Mouse (Mus musculus): ENCODE data around the gene Ctnna2.

Gene Ctnna2

GRCm38 (mm10) chr6:77265163-77265562 is 714.3 kb downstream of the Ctnna2 start:
- no peak for DNase-seq (ENCODE audit: low spot score in 2 of 2)

DNA sequence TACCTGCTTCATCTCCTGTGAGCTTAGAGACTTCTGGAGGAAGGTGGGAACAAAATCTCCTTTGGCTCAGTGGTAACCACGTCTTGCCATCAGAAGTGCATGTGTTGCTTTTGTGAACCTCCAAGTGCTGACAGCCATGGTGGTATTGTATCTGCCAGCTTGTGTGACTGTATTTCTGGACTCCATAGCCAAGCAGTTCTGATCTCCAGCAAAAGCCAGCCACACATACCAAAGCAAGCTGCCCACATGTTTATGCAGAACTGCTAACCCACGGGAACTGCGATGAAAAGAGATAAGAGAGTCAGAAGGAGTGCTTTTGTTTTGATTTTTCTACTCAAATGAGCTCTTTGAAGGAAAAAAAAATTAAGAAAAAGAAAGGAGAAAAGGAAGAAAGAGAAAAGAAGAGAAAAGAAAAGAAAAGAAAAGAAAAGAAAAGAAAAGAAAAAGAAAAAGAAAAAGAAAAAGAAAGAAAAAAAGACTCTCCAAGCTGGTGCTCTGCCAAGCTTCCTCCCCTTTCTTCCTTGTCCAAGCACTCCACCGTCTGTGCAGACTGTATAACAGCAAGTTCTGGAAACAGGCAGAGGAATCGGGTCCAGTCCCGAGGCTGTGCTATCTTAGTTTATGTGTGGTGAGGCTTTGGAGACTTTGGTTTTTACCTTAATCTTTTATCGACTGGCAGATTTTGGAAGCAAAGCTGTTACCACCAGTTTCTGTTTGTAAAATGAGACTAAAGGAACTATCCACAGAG is 722.0 kb downstream of the Ctnna2 start:
- DNase-seq (ENCODE audit: low spot score in 2 of 2): no peak

DNA sequence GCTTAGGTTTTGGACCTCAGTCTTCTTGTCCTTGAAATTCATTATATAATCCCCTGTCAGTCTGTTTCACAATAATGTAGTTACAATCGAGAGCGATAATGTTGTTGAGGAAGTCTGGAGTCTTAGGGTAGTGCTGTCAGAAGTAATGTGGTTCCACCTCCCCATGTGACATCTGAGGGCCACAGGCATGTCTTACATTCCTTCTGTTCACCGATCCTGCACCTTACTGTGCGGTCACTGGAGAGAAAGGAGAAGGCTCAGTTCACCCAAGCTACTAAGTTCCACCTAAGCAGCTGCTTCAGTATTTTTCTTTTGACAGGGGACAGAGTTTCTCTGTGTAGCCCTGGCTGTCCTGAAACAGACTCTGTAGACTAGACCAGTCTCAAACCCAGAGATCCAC is 723.2 kb downstream of the Ctnna2 start:
- no peak for DNase-seq (ENCODE audit: low spot score in 2 of 2)

GRCm38 (mm10) chr6:77253480-77253879 is 726.0 kb downstream of the Ctnna2 start:
- no peak for DNase-seq (ENCODE audit: low spot score in 2 of 2)

DNA sequence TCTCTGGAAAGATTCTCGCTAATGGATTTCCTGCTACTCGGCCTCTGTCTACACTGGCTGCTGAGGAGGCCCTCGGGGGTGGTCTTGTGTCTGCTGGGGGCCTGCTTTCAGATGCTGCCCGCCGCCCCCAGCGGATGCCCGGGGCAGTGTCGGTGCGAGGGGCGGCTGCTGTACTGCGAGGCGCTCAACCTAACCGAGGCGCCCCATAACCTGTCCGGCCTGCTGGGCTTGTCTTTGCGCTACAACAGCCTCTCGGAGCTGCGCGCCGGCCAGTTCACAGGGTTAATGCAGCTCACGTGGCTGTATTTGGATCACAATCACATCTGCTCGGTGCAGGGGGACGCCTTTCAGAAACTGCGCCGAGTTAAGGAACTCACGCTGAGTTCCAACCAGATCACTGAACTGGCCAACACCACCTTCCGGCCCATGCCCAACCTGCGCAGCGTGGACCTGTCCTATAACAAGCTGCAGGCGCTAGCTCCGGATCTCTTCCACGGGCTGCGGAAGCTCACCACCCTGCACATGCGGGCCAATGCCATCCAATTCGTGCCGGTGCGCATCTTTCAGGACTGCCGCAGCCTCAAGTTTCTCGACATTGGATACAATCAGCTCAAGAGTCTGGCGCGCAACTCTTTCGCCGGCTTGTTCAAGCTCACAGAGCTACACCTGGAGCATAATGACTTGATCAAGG is 735.8 kb downstream of the Ctnna2 start:
- DNase-seq (ENCODE audit: low spot score in 2 of 2): no peak

DNA sequence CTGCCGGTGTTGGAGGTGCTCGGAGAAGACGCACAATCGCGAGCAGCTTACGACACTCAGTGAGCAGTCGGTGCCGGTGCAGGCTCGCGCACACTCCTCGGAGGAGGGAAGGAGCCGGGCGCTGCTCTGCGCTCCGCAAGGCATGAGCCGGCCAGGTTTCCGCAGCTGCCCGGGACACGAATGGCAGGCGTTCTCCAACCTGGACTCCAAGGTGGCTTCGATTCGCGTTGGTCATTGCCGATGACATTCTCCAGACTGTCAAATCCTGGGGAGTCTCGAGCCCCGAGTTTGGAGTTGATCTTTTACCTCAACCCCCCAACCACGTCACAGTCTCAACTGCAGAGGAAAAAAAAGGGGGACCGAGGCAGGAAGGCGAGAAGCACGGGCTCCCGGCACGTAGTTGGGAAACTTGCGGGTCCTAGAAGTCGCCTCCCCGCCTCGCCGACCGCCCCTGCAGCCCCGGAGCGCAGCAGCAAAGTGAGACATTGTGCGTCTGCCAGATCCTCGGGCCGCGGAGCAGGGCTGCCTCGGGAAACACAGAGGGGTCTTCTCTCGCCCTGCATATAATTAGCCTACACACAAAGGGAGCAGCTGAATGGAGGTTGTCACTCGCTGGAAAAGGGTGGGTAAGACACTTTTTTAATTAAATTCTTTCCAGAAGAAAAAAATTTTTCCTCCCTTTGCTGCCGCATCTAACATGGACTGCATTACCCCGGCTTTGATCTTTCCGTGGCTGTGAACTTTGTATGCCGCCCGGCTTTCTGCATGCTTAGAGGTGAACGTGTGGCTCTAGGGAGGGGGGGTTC is 736.7 kb downstream of the Ctnna2 start, which contains the start of gene Lrrtm1:
Gene Lrrtm1, plus strand, starts transcription at position 89 of the 806 bp plus-strand sequence.
- DNase-seq (ENCODE audit: low spot score in 2 of 2): peak; percentile 21 to 67

DNA sequence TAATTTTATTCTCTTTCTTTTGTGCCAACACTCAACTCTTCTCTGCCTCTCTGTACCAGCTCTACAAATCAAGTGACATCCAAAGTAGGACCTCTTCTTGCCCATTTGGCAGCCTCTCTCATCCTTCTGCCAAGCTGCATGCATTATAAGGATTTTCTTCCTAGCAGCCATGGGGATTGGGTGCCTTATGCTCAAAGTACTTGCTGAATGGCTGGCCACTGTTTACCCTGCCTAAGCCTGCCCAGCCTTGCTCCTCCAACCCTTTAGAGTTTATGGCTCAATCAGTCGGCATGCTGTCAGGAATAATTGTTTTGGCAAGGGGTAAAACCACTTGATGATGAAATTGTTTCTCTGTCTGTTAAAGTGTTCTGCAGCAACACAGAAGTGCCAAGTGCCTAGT is 739.1 kb downstream of the Ctnna2 start:
- DNase-seq (ENCODE audit: low spot score in 2 of 2): no peak

DNA sequence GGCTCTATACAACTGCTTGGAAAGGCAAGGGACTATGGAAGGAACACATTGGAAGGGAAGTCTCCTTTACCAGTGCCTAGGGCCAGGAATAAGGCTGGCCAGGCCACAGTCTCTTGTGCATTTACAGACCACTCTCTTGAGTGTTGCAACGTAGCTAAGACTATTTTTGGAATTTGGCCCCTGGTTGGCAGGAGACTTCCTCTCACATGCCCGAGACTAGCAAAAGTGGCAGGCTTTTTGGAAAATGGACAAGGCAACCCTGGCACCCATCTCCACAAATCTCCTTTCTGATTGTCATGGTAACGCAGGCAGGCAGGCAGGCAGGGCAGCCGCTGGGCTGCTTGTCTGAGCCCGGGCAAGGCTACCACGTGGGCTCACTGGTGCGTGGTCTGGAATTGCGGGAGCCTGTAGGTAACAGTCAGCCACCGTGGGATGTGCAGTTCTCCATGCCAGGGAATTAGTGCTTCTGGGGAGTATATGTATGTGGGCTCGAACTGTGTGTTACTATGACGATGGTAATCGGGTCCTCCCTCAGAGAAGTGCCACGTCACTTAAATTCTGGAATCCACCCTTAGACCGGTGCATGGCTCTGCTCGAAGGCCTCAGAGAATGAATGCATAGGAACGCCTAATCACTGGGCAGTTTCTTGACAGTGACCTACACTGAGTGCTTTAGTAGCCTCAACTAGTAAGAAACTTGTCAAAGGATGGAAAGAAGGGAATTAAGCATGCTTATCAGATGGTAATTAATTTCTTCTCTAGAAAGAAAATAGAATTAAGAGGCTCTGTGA is 756.5 kb downstream of the Ctnna2 start:
- DNase-seq (ENCODE audit: low spot score in 2 of 2): no peak

GRCm38 (mm10) chr6:77220776-77221175 is 758.7 kb downstream of the Ctnna2 start:
- DNase-seq (ENCODE audit: low spot score in 2 of 2): no peak

DNA sequence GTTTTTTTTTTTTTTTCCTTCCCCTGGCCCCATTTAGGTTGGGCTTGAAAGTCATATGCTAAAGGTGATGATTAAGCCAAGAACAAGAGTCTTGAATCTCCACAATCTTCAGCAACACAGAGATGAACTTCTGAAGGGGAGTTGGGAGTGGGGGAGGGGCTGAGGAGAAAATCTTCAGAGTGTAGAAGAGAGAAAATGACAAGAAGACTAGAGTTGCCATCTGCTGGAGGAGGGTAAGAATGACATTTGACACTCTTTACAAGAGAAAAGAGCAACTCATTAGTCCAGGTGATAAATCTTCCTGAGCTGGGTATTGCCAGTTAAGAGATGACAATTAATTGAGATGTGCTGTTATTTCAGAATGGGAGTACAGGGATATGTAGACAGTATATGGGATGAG is 760.6 kb downstream of the Ctnna2 start:
- DNase-seq (ENCODE audit: low spot score in 2 of 2): no peak

- DNase-seq (ENCODE audit: low spot score in 2 of 2): no peak
Measured at GRCm38 (mm10) chr6:77215322-77215721, 764.2 kb downstream of the Ctnna2 start.

GRCm38 (mm10) chr6:77213757-77214409 is 765.6 kb downstream of the Ctnna2 start:
- no peak for DNase-seq (ENCODE audit: low spot score in 2 of 2)

DNA sequence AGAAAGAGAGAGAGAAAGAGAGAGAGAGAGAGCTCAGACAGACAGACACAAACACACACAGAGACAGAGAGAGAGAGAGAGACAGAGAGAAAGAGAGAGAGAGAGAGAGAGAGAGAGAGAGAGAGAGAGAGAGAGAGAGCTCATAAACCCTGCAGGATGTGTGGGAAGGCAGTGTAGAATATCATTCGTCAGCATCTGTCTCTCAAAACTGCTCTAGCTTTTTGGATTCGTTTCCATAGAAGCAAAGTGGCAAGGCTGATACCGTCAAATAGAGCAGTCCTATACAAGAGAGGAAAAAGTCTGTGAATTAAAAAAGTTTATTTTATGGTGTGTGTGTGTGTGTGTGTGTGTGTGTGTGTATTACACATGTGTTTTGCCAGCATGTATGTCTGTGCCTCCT is 769.6 kb downstream of the Ctnna2 start:
- DNase-seq (ENCODE audit: low spot score in 2 of 2): no peak

DNA sequence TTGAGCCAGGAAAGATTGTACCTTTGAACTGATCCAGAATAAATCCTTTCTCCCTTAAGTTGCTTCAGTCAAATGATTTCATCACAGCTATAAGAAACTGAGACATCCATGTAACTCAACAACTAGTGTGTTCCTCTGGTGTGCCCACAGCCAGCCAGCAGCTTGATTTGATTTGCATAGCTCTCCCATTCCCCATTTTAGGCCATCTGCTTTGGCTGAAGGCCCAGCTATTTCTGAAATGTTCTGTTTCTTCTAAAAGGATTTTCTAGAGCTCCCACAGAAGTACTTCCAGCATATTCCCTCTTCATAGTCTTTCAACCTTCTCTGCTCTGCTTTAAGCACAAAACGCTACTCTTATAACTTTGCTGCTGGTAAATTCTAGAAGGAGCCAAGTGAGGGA is 770.3 kb downstream of the Ctnna2 start:
- no peak for DNase-seq (ENCODE audit: low spot score in 2 of 2)

DNA sequence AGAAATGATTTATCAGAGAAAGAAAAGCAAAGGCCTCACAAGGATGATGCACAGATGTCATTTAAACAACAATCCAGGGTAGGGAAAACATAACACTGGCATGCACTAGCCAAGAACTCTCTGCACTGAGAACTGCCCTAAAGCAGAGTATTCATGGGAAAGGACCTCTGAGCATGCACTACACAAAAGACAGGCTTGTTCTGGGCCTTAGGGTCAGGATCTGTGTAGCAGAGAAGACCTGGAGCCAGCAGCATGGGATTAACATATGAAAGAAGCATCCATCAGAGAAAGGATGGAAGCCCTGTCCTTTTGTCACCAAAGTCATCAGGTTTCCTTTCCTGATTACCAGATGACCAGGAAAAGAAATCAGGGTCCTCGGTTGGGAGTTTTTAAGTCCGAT is 780.1 kb downstream of the Ctnna2 start:
- DNase-seq (ENCODE audit: low spot score in 2 of 2): no peak

- DNase-seq (ENCODE audit: low spot score in 2 of 2): no peak
Measured at GRCm38 (mm10) chr6:77196650-77197049, 782.8 kb downstream of the Ctnna2 start.

DNA sequence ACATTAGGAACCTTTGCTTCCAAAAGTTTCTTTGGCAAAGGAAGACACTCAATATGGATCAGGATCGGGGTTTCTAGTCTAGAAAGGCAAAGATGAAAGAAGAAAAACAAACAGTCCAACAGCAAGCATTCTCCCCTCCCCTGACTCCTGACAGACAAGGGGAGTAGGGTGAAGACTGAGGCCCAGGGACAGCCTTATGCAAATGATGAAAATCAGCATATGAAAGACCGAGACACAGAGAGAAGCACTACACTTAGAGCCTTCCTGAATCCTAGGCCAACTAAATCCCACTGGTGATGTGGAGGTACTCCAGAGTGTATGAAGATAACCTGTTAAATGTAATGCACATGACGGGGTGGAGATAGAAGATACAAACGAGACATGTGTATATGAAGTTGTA is 787.9 kb downstream of the Ctnna2 start:
- no peak for DNase-seq (ENCODE audit: low spot score in 2 of 2)

GRCm38 (mm10) chr6:77188628-77189027 is 790.9 kb downstream of the Ctnna2 start:
- no peak for DNase-seq (ENCODE audit: low spot score in 2 of 2)

GRCm38 (mm10) chr6:77185751-77186150 is 793.7 kb downstream of the Ctnna2 start:
- no peak for DNase-seq (ENCODE audit: low spot score in 2 of 2)

GRCm38 (mm10) chr6:77184896-77185295 is 794.6 kb downstream of the Ctnna2 start:
- no peak for DNase-seq (ENCODE audit: low spot score in 2 of 2)

- no peak for DNase-seq (ENCODE audit: low spot score in 2 of 2)
Measured at GRCm38 (mm10) chr6:77175764-77176163, 803.7 kb downstream of the Ctnna2 start.

Data from urinary bladder, postnatal 4 days (tissue).